ENCODE assay signal across 11 mouse cellular contexts in genomic region chr8:108026557-108027440, GRCm38 (mm10).
DNase-seq lines count a peak whose midpoint lies in the region; ATAC-seq and TF ChIP-seq lines count a peak whose summit lies in the region.
"Had no signal": no experiment of that assay in that cellular context is flagged by ENCODE, and none has a peak within 500 bp of the region (broad histone marks: within the 10 kb centered on the region; RNA-seq: fewer than 3 reads in every experiment).

No protein-coding gene starts in this region.

- ATAC-seq in kidney, embryonic 14.5 days (ENCODE audit: low FRiP score, low TSS enrichment), result peak; percentile 70
- no peak for ATAC-seq in neural tube, embryonic 11.5 days (ENCODE audit: insufficient read depth, low FRiP score, low TSS enrichment)
- no peak for ATAC-seq in inflammation-experienced regulatory T-cells, adult 6 months
- ATAC-seq: forebrain, embryonic 15.5 days; Patski had no signal

- peak overlapping the region; percentile 42; the same call in 1 of the 2 replicates for H3K27ac ChIP-seq in kidney, embryonic 14.5 days (ENCODE audit: low read depth, low read length)
- H3K27ac ChIP-seq in neural tube, embryonic 11.5 days (ENCODE audit: low read depth, low read length), result peak overlapping the region; percentile 69
- no peak overlapping the region for H3K27ac ChIP-seq in thymus, adult 2 months (ENCODE audit: control insufficient read depth, insufficient read depth, low read length)
- H3K27ac ChIP-seq: forebrain, embryonic 15.5 days; liver, embryonic 14.5 days had no signal

- peak overlapping the region; percentile 54 for H3K4me2 ChIP-seq in kidney, embryonic 14.5 days (replicated peaks; ENCODE audit: low read depth, low read length)
- no peak overlapping the region for H3K4me2 ChIP-seq in neural tube, embryonic 11.5 days (ENCODE audit: low read depth)
- H3K4me2 ChIP-seq: forebrain, embryonic 15.5 days had no signal

- no peak for TF ChIP-seq POLR2A in thymus, adult 2 months (IDR thresholded peaks at IDR 0.05; ENCODE audit: control insufficient read depth, extremely low read depth, insufficient read depth, low read length, poor library complexity)

- 0 out of 2 replicates have a peak, but pooled peaks cover 2% of the 10 kb centered on the region for H3K27me3 ChIP-seq in kidney, embryonic 14.5 days (ENCODE audit: control insufficient read depth, insufficient read depth, low read length)
- no peaks in the 10 kb centered on the region for H3K27me3 ChIP-seq in neural tube, embryonic 11.5 days (ENCODE audit: control insufficient read depth, insufficient read depth, low read length)
- H3K27me3 ChIP-seq in thymus, adult 2 months (ENCODE audit: control insufficient read depth, insufficient read depth, low read length), result no peaks in the 10 kb centered on the region
- H3K27me3 ChIP-seq: forebrain, embryonic 15.5 days had no signal

- H3K36me3 ChIP-seq in kidney, embryonic 14.5 days (ENCODE audit: control insufficient read depth, insufficient read depth, low read length), result no peaks in the 10 kb centered on the region
- no peaks in the 10 kb centered on the region for H3K36me3 ChIP-seq in neural tube, embryonic 11.5 days (ENCODE audit: control insufficient read depth, insufficient read depth, low read length)
- H3K36me3 ChIP-seq in thymus, adult 2 months (ENCODE audit: control insufficient read depth, insufficient read depth, low read length), result no peaks in the 10 kb centered on the region
- H3K36me3 ChIP-seq: forebrain, embryonic 15.5 days had no signal

- no peak for TF ChIP-seq CTCF in thymus, adult 2 months (IDR thresholded peaks at IDR 0.05; ENCODE audit: borderline replicate concordance, control insufficient read depth, extremely low read depth, insufficient read depth, low read length, poor library complexity)

- H3K9ac ChIP-seq in kidney, embryonic 14.5 days (ENCODE audit: low read depth, low read length), result no peak overlapping the region
- no peak overlapping the region for H3K9ac ChIP-seq in neural tube, embryonic 11.5 days (ENCODE audit: low read length)
- H3K9ac ChIP-seq: forebrain, embryonic 15.5 days; liver, embryonic 14.5 days had no signal

- H3K4me1 ChIP-seq in kidney, embryonic 14.5 days (ENCODE audit: control insufficient read depth, insufficient read depth, low read length), result peaks cover 20% of the 10 kb centered on the region; the same call in 1 of the 2 replicates
- peaks cover 7% of the 10 kb centered on the region; the same call in 1 of the 2 replicates for H3K4me1 ChIP-seq in neural tube, embryonic 11.5 days (ENCODE audit: control insufficient read depth, insufficient read depth, low read length)
- no peaks in the 10 kb centered on the region for H3K4me1 ChIP-seq in thymus, adult 2 months (replicated peaks; ENCODE audit: control insufficient read depth, insufficient read depth, low read length)
- H3K4me1 ChIP-seq: forebrain, embryonic 15.5 days had no signal

- no peaks in the 10 kb centered on the region; the same call in 1 of the 2 replicates for H3K9me3 ChIP-seq in kidney, embryonic 14.5 days (ENCODE audit: control insufficient read depth, low read length)
- no peaks in the 10 kb centered on the region for H3K9me3 ChIP-seq in neural tube, embryonic 11.5 days (ENCODE audit: control insufficient read depth, low read length)
- H3K9me3 ChIP-seq: forebrain, embryonic 15.5 days had no signal

- WGBS in kidney, embryonic 14.5 days, result 19% methylated on average over 11 of the region's 11 CpGs
- WGBS in neural tube, embryonic 11.5 days, result 53% methylated on average over 11 of the region's 11 CpGs
- 81% methylated on average over 11 of the region's 11 CpGs for WGBS in thymus, adult 2 months

- DNase-seq in kidney, adult 11 months, result no peak
- peak; percentile 58 for DNase-seq in embryo, embryonic 11.5 days (ENCODE audit: low read depth, low spot score)
- peak; percentile 52 for DNase-seq in fibroblast of lung, adult 2 months (ENCODE audit: low read depth)
- DNase-seq in neural tube, embryonic 11.5 days (ENCODE audit: low spot score), result no peak
- DNase-seq in thymus, adult 2 months, result no peak
- DNase-seq: kidney, postnatal 14 days had no signal

- peak overlapping the region; percentile 22 for H3K4me3 ChIP-seq in kidney, embryonic 14.5 days (ENCODE audit: low read length)
- H3K4me3 ChIP-seq in neural tube, embryonic 11.5 days (ENCODE audit: low read depth, low read length), result no peak overlapping the region
- no peak overlapping the region for H3K4me3 ChIP-seq in thymus, adult 2 months (ENCODE audit: control insufficient read depth, insufficient read depth, low read length)
- H3K4me3 ChIP-seq: forebrain, embryonic 15.5 days had no signal

Comparison
In these comparisons a context has a peak if more than half of its experiments do, and no peak if none do; other contexts are left out.
1. DNase-seq: peak in embryo, embryonic 11.5 days (single experiment) and fibroblast of lung, adult 2 months (single experiment); none in kidney, adult 11 months (single experiment), neural tube, embryonic 11.5 days (single experiment) and thymus, adult 2 months (single experiment).